Mouse (Mus musculus): ENCODE data around the gene Tpo.
A peak's percentile ranks its signal among the peaks of the same experiment; 100 is the strongest.

Tpo gene

GRCm38 (mm10) chr12:30076316-30076715 lies 56.1 kb downstream of the Tpo start:
- no peak for DNase-seq

GRCm38 (mm10) chr12:30069321-30069720 lies 63.1 kb downstream of the Tpo start:
- no peak for DNase-seq

GRCm38 (mm10) chr12:30067806-30068205 lies 64.6 kb downstream of the Tpo start:
- no peak for DNase-seq

GRCm38 (mm10) chr12:30062118-30062505 lies 70.3 kb downstream of the Tpo start:
- DNase-seq = no peak

GRCm38 (mm10) chr12:30061503-30062117 lies 70.8 kb downstream of the Tpo start:
- no peak for DNase-seq

GRCm38 (mm10) chr12:30058044-30058443 lies 74.4 kb downstream of the Tpo start:
- no peak for DNase-seq

- no peak for DNase-seq
Observed at GRCm38 (mm10) chr12:30054761-30055540, 77.5 kb downstream of the Tpo start.

- peak; percentile 64 to 73 for DNase-seq
Observed at GRCm38 (mm10) chr12:30050235-30050634, 82.2 kb downstream of the Tpo start.

GRCm38 (mm10) chr12:30049818-30050217 lies 82.6 kb downstream of the Tpo start:
- peak in 1 of 2 experiments; percentile 12 for DNase-seq

- no peak for DNase-seq
Observed at GRCm38 (mm10) chr12:30048848-30049247, 83.6 kb downstream of the Tpo start.

GRCm38 (mm10) chr12:30040150-30040549 lies 92.3 kb downstream of the Tpo start:
- DNase-seq = peak; percentile 21 to 47

- peak; percentile 32 to 65 for DNase-seq
Observed at GRCm38 (mm10) chr12:30039565-30039964, 92.9 kb downstream of the Tpo start.

GRCm38 (mm10) chr12:30036569-30037055 lies 95.8 kb downstream of the Tpo start:
- DNase-seq = no peak

GRCm38 (mm10) chr12:30035841-30036568 lies 96.4 kb downstream of the Tpo start:
- no peak for DNase-seq

- DNase-seq = no peak
Observed at GRCm38 (mm10) chr12:30035406-30035805, 97.0 kb downstream of the Tpo start.

GRCm38 (mm10) chr12:30034681-30035080 lies 97.7 kb downstream of the Tpo start:
- DNase-seq = no peak

- DNase-seq = no peak
Observed at GRCm38 (mm10) chr12:30030571-30030970, 101.9 kb downstream of the Tpo start.

- no peak for DNase-seq
Observed at GRCm38 (mm10) chr12:30029111-30029510, 103.3 kb downstream of the Tpo start.

- no peak for DNase-seq
Observed at GRCm38 (mm10) chr12:30027721-30028340, 104.6 kb downstream of the Tpo start.

- DNase-seq = no peak
Observed at GRCm38 (mm10) chr12:30024264-30024825, 108.1 kb downstream of the Tpo start.

GRCm38 (mm10) chr12:30023491-30023890 lies 108.9 kb downstream of the Tpo start:
- no peak for DNase-seq

GRCm38 (mm10) chr12:30020447-30020846 lies 112.0 kb downstream of the Tpo start:
- no peak for DNase-seq

GRCm38 (mm10) chr12:30017131-30017530 lies 115.3 kb downstream of the Tpo start:
- DNase-seq = peak in 1 of 2 experiments; percentile 31

All from cerebellum, postnatal 25 days (tissue).